Comparison of ENCODE assay signal across 8 mouse cellular contexts in the genomic region with DNA sequence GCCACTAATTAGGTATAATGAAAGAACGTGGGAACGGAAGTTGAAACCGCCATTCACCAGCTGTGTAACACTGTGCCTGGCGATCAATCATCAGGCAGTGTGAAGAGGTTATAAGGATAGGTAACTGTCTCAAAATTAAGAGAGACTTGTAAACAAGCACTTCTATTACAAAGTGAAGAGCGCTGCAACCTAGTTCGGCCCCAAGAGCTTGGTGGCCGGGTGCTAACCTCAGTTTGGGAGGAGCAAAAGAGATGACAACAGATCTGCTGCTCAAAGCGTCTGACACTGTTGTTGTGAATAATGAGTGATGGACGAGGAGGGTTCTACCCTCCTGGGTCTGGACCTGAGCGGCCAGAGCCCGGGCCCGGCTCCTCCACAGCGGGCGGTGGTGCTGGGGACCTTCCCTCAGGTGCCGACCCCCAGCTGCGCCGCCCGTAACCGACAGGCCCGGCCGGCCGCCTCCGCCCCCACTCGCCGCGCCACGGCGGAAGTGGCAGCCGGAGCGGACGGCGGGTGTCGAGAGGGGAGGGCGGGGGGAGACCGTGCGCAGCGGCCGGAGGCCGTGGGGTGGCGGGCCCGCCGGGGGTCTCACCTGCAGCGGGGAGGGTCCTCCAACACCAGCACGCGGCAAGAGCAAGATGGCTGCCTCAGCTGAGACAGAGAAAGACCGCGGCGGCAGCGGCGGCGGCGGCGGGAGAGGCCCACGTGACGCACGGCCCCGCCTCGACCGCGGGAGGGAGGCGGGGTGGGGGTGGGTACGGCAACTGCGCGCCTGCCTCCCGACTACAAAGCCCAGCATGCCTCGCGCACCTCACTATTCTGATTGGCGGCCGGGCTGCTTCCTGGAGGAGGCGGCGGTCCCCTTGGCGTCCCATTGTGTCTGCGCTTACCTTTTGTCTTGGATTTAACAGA. TPM values are rescaled to one million over a fixed set of nuclear protein-coding genes. Genes with fewer than 3 reads are reported as not detected.
DNase-seq lines count a peak whose midpoint lies in the region; ATAC-seq and TF ChIP-seq lines count a peak whose summit lies in the region.

A gene (minus strand): TSS at position 699 of the 912 bp plus-strand sequence.

- peaks cover 33% of the 10 kb centered on the region for H3K79me2 ChIP-seq in MEL (ENCODE audit: control insufficient read depth, insufficient read depth, low read length, poor library complexity)

- no peak for TF ChIP-seq RAD21 in MEL (IDR thresholded peaks at IDR 0.05; ENCODE audit: low read depth, low read length)

- no peak for TF ChIP-seq CTCF in MEL (IDR thresholded peaks at IDR 0.05 in 2 of 3, conservative IDR thresholded peaks at IDR 0.05 in 1 of 3; ENCODE audit: control insufficient read depth in 1 of 3, insufficient read depth in 1 of 3, low read depth in 2 of 3, low read length in 3 of 3, poor library complexity in 1 of 3, severe bottlenecking in 1 of 3)
- no peak for TF ChIP-seq CTCF in cerebellum, adult 2 months (IDR thresholded peaks at IDR 0.05; ENCODE audit: borderline replicate concordance, insufficient read depth, low read depth, low read length)

- peak; percentile 95 for DNase-seq in MEL (ENCODE audit: low read depth, low spot score)
- peak; percentile 91 to 93 for DNase-seq in cerebellum, adult 2 months
- DNase-seq in forelimb bud, embryonic 11.5 days (ENCODE audit: low read depth, low spot score), result peak; percentile 93
- peak; percentile 69 for DNase-seq in layer of hippocampus, adult 9-10 months (ENCODE audit: low spot score)
- peak; percentile 60 for DNase-seq in ovary, postnatal 10 days (ENCODE audit: low spot score)
- DNase-seq in thymus, postnatal 10 days (ENCODE audit: low spot score in 2 of 2), result peak; percentile 83 to 88

- H3K36me3 ChIP-seq in MEL (ENCODE audit: control insufficient read depth in 1 of 2, insufficient read depth in 2 of 2, low read length in 2 of 2), result peaks cover 0 to 24% of the 10 kb centered on the region in 2 experiments; a peak in 2 of 4 replicates
- H3K36me3 ChIP-seq in lung, embryonic 16.5 days (ENCODE audit: control insufficient read depth, insufficient read depth, low read length), result peaks cover 4% of the 10 kb centered on the region

- peak within 1 kb of the TSS; percentile 79 to 88 for H3K4me3 ChIP-seq in MEL (ENCODE audit: control insufficient read depth in 1 of 2, insufficient read depth in 1 of 2, low read depth in 2 of 2, low read length in 2 of 2)
- H3K4me3 ChIP-seq in cerebellum, adult 2 months (replicated peaks; ENCODE audit: insufficient read depth, low read depth, low read length), result peak within 1 kb of the TSS; percentile 98
- H3K4me3 ChIP-seq in lung, embryonic 16.5 days (ENCODE audit: low read length), result peak within 1 kb of the TSS; percentile 83

- no peaks in the 10 kb centered on the region for H3K27me3 ChIP-seq in MEL (ENCODE audit: control insufficient read depth in 1 of 2, insufficient read depth in 2 of 2, low read length in 2 of 2)
- H3K27me3 ChIP-seq in cerebellum, adult 2 months (ENCODE audit: control insufficient read depth, insufficient read depth, low read length), result no peaks in the 10 kb centered on the region
- no peaks in the 10 kb centered on the region for H3K27me3 ChIP-seq in lung, embryonic 16.5 days (ENCODE audit: control insufficient read depth, insufficient read depth, low read depth, low read length)

- peak in 1 of 2 experiments; percentile 81; a peak in 3 of 4 replicates for TF ChIP-seq POLR2A in MEL (IDR thresholded peaks at IDR 0.05; ENCODE audit: control insufficient read depth in 1 of 2, insufficient read depth in 1 of 2, low read depth in 1 of 2, low read length in 2 of 2, poor library complexity in 1 of 2)
- TF ChIP-seq POLR2A in cerebellum, adult 2 months (IDR thresholded peaks at IDR 0.05; ENCODE audit: borderline replicate concordance, insufficient read depth, low read length), result peak; percentile 75

- H3K9me3 ChIP-seq in MEL (replicated peaks; ENCODE audit: insufficient read depth, low read length), result no peaks in the 10 kb centered on the region
- no peaks in the 10 kb centered on the region for H3K9me3 ChIP-seq in lung, embryonic 16.5 days (ENCODE audit: control insufficient read depth, low read length)

- H3K4me1 ChIP-seq in MEL (ENCODE audit: control insufficient read depth in 1 of 2, insufficient read depth in 2 of 2, low read length in 2 of 2), result peaks cover 5 to 9% of the 10 kb centered on the region in 2 experiments
- H3K4me1 ChIP-seq in cerebellum, adult 2 months (ENCODE audit: control insufficient read depth, insufficient read depth, low read length), result peaks cover 3% of the 10 kb centered on the region; the same call in 1 of the 2 replicates
- H3K4me1 ChIP-seq in lung, embryonic 16.5 days (replicated peaks; ENCODE audit: control insufficient read depth, insufficient read depth, low read length), result peaks cover 19% of the 10 kb centered on the region

- peak; percentile 90 to 94 for ATAC-seq in hematopoietic stem cell, adult 5-6 weeks (replicated peaks in 1 of 2; ENCODE audit: insufficient read depth in 1 of 2, low FRiP score in 2 of 2, low TSS enrichment in 1 of 2, low read depth in 1 of 2, poor library complexity in 2 of 2, severe bottlenecking in 2 of 2)
- ATAC-seq in lung, embryonic 16.5 days (ENCODE audit: low read depth), result peak; percentile 95

- peak within 1 kb of the TSS; percentile 93 for H3K9ac ChIP-seq in MEL (ENCODE audit: control insufficient read depth, low read depth, low read length, poor library complexity, severe bottlenecking)
- peak within 1 kb of the TSS; percentile 93 for H3K9ac ChIP-seq in lung, embryonic 16.5 days (ENCODE audit: low read length)

- peak within 1 kb of the TSS; percentile 96 for H3K27ac ChIP-seq in MEL (ENCODE audit: control insufficient read depth, low read depth, low read length)
- H3K27ac ChIP-seq in cerebellum, adult 2 months (ENCODE audit: insufficient read depth, low read length), result peak within 1 kb of the TSS; percentile 87
- H3K27ac ChIP-seq in lung, embryonic 16.5 days (ENCODE audit: low read length), result peak within 1 kb of the TSS; percentile 97

- peak within 1 kb of the TSS; percentile 72 for H3K4me2 ChIP-seq in lung, embryonic 16.5 days (ENCODE audit: low read depth, low read length)

- TF ChIP-seq EP300 in MEL (IDR thresholded peaks at IDR 0.05; ENCODE audit: low read depth in 1 of 2, low read length in 2 of 2), result 0 out of 4 replicates have a peak, but pooled peaks of 1 of the 2 experiments have one; percentile 7

- under 1% methylated on average over 70 of the region's 73 CpGs for WGBS in cerebellum, adult 2 months
- WGBS in lung, embryonic 16.5 days, result 1% methylated on average over 61 of the region's 73 CpGs

TF ChIP-seq in MEL, 35 proteins besides CTCF, POLR2A, EP300 and RAD21:
- TF ChIP-seq KAT2A (conservative IDR thresholded peaks at IDR 0.05; ENCODE audit: low read depth, low read length), result peak; percentile 64; the same call in 1 of the 2 replicates
- peak; percentile 81 for TF ChIP-seq SIN3A (IDR thresholded peaks at IDR 0.05; ENCODE audit: low read length)
- TF ChIP-seq ELF1 (IDR thresholded peaks at IDR 0.05; ENCODE audit: low read depth, low read length), result peak; percentile 89
- no peak for TF ChIP-seq MYB (IDR thresholded peaks at IDR 0.05; ENCODE audit: low read depth, low read length)
- peak; percentile 48; the same call in 1 of the 2 replicates for TF ChIP-seq NRF1 (IDR thresholded peaks at IDR 0.05; ENCODE audit: insufficient read depth, low read depth, low read length, poor library complexity, severe bottlenecking)
- peak; percentile 67; the same call in 1 of the 2 replicates for TF ChIP-seq CHD1 (IDR thresholded peaks at IDR 0.05; ENCODE audit: low read depth, low read length)
- TF ChIP-seq MAZ (IDR thresholded peaks at IDR 0.05; ENCODE audit: low read depth, low read length), result peak; percentile 88
- no peak for TF ChIP-seq SMC3 (IDR thresholded peaks at IDR 0.05; ENCODE audit: low read depth, low read length)
- no peak for TF ChIP-seq CHD2 (IDR thresholded peaks at IDR 0.05; ENCODE audit: low read length)
- peak; percentile 48; the same call in 1 of the 2 replicates for TF ChIP-seq TBP (IDR thresholded peaks at IDR 0.05; ENCODE audit: low read depth, low read length)
- TF ChIP-seq MAX (IDR thresholded peaks at IDR 0.05; ENCODE audit: low read length), result peak; percentile 65
- TF ChIP-seq ETS1 (IDR thresholded peaks at IDR 0.05; ENCODE audit: low read depth, low read length), result peak; percentile 73
- peak; percentile 90 for TF ChIP-seq HCFC1 (IDR thresholded peaks at IDR 0.05; ENCODE audit: low read depth, low read length)
- TF ChIP-seq NELFE (IDR thresholded peaks at IDR 0.05; ENCODE audit: low read depth, low read length), result peak; percentile 52; the same call in 1 of the 2 replicates
- TF ChIP-seq USF1 (IDR thresholded peaks at IDR 0.05; ENCODE audit: low read depth, low read length), result peak; percentile 97
- TF ChIP-seq MXI1 (IDR thresholded peaks at IDR 0.05; ENCODE audit: low read depth, low read length), result no peak; the same call in 1 of the 2 replicates
- TF ChIP-seq RCOR1 (IDR thresholded peaks at IDR 0.05; ENCODE audit: low read depth, low read length), result no peak
- no peak for TF ChIP-seq GABPA (IDR thresholded peaks at IDR 0.05; ENCODE audit: low read depth, low read length)
- no peak for TF ChIP-seq GATA1 (IDR thresholded peaks at IDR 0.05; ENCODE audit: low read depth, low read length)
- 0 out of 2 replicates have a peak, but pooled peaks have one; percentile 29 for TF ChIP-seq ZNF384 (IDR thresholded peaks at IDR 0.05; ENCODE audit: low read depth, low read length)
- TF ChIP-seq USF2 (IDR thresholded peaks at IDR 0.05; ENCODE audit: borderline replicate concordance in 1 of 2, insufficient read depth in 1 of 2, low read depth in 1 of 2, low read length in 2 of 2), result peak in 1 of 2 experiments; percentile 80; a peak in 2 of 4 replicates
TF ChIP-seq in MEL: peak in this region for 14.

RNA-seq across cellular contexts. Expression of the gene that starts here (rescaled TPM):
- 24.4 and 24.5 TPM in 2 replicates for total RNA-seq in MEL (2012; rRNA removed)
- 10 to 100 TPM in 1 of 2 experiments, not detected in 1; 43.8 TPM for polyA plus RNA-seq in MEL (2012; ENCODE audit: insufficient read depth in 1 of 2, insufficient read length in 2 of 2, low read depth in 1 of 2, low replicate concordance in 2 of 2, missing spikeins in 1 of 2)
- polyA plus RNA-seq in cerebellum, adult 2 months (2012; rRNA removed), result 84.4 and 84.7 TPM in 2 replicates
- total RNA-seq in hematopoietic stem cell, adult 5-6 weeks (2017), result 86.5 and 89.5 TPM in 2 replicates
- polyA plus RNA-seq in lung, embryonic 16.5 days (2015; fragmentation: Nextera tagmentation; extraction: Ambion mirVana), result 132 and 147 TPM in 2 replicates

Comparison
In these comparisons a context has a peak if more than half of its experiments do, and no peak if none do; other contexts are left out.
1. Peak in every context shown above with its lines: DNase-seq, ATAC-seq, H3K4me3 ChIP-seq and H3K27ac ChIP-seq.